Mouse (Mus musculus): ENCODE results near the gene Crispld2. TPM values are rescaled to one million over a fixed set of nuclear protein-coding genes. Genes with fewer than 3 reads are reported as not detected.

Gene Crispld2
- polyA plus RNA-seq, 1 experiment from 2014 or later: 4.4 TPM

DNA sequence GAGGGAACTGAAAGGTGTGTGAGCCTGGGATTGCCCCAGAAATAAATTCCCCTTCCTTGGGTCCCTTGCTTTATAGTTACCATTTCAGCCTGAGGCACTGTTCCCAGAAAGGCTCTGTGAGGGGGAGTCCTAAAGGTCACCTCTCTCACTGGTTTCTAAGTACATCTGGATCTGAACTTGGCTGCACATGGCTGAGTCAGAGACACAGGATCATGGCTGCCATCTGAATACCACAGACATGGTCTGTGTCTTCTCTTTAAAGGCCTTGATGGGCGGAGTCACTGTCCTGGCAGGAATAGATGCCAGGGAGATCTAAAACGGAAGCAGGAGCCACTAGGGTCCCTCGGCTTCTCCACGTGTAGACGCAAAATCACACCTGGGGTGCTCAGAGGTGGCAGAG is 38.2 kb downstream of the Crispld2 start:
- ATAC-seq (ENCODE audit: insufficient read depth): no peak
- Histone ChIP-seq H3K27ac (ENCODE audit: low read depth) (no peak overlapping the region), H3K9me3 (ENCODE audit: low read depth, low read length) (no peaks in the 10 kb centered on the region), H3K4me2 (no peak overlapping the region), H3K36me3 (ENCODE audit: insufficient read depth) (no peaks in the 10 kb centered on the region), H3K4me3 (ENCODE audit: low read depth, low read length) (no peak overlapping the region), H3K27me3 (ENCODE audit: insufficient read depth, low read length) (no peaks in the 10 kb centered on the region), H3K4me1 (ENCODE audit: insufficient read depth) (0 out of 2 replicates have a peak, but pooled peaks cover 3% of the 10 kb centered on the region), H3K9ac (no peak overlapping the region)
- no peak for DNase-seq
- no peak for TF ChIP-seq CTCF (IDR thresholded peaks at IDR 0.05; ENCODE audit: low read depth)
- WGBS: 61% methylated on average over 5 of the region's 5 CpGs

DNA sequence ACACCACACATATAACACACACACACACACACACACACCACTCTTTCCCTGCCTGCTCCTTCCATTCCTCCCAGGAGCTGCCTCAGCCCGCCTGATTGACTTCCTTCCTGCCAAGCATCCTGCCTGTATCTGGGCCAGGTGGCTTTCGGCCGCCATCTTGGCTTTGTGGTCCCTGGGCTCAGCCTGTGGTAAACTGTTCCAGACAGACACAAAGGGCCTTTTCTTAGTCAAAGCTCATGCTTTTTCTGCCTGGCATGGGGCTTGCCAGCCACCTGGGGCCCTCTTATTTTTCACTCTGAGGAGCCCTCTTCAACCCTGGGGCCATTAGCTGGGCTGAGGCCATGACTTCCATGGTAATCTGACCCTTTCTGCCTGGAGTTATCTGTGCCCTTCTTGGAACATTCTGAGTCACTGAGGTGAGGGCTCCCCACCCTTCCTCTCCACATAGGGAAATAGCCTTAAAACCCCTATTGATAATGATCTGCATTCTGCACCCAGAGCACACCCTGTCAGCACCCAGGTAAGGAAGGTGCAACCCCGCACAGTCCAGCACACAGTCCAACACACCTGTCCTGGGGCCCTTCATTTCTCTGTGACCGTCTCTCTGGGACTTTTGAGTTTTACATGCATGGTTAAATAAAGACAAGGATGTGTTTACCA is 40.4 kb downstream of the Crispld2 start:
- H3K9me3 ChIP-seq (ENCODE audit: low read depth, low read length): no peaks in the 10 kb centered on the region
- no peak overlapping the region for H3K9ac ChIP-seq
- no peak for TF ChIP-seq CTCF (IDR thresholded peaks at IDR 0.05; ENCODE audit: low read depth)
- H3K4me3 ChIP-seq (ENCODE audit: low read depth, low read length): no peak overlapping the region
- H3K4me1 ChIP-seq (ENCODE audit: insufficient read depth): 0 out of 2 replicates have a peak, but pooled peaks cover 3% of the 10 kb centered on the region
- no peak overlapping the region for H3K27ac ChIP-seq (ENCODE audit: low read depth)
- H3K4me2 ChIP-seq: no peak overlapping the region
- 92% methylated on average over 5 of the region's 5 CpGs for WGBS
- no peak for ATAC-seq (ENCODE audit: insufficient read depth)
- H3K36me3 ChIP-seq (ENCODE audit: insufficient read depth): no peaks in the 10 kb centered on the region
- no peak for DNase-seq
- no peaks in the 10 kb centered on the region for H3K27me3 ChIP-seq (ENCODE audit: insufficient read depth, low read length)

DNA sequence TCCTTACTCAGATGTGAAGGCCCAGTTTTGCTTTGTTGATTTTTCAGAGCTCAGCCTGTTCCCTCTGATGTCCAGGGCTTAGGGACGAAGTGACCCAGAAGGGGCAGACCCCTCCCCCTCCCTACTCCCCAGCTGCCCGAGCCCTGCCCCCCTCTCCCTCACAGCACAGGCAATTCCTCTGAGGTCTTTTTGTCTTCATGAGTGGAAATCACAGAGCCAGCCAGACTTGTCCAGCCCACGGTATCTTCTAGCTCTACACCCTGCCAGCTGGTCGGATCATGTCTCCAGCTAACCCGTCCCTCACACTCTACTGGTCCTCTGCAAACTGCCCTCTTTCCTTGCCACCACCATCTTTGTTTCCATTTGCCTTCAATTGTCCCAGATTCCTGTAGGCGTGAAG is 42.2 kb downstream of the Crispld2 start:
- Histone ChIP-seq H3K9me3 (ENCODE audit: low read depth, low read length) (no peaks in the 10 kb centered on the region), H3K4me3 (ENCODE audit: low read depth, low read length) (no peak overlapping the region), H3K4me1 (ENCODE audit: insufficient read depth) (0 out of 2 replicates have a peak, but pooled peaks cover 3% of the 10 kb centered on the region), H3K27ac (ENCODE audit: low read depth) (no peak overlapping the region), H3K4me2 (no peak overlapping the region), H3K36me3 (ENCODE audit: insufficient read depth) (no peaks in the 10 kb centered on the region), H3K9ac (no peak overlapping the region), H3K27me3 (ENCODE audit: insufficient read depth, low read length) (no peaks in the 10 kb centered on the region)
- WGBS: 34% methylated on average over 6 of the region's 6 CpGs
- ATAC-seq (ENCODE audit: insufficient read depth) (no peak), DNase-seq (no peak)
- no peak for TF ChIP-seq CTCF (IDR thresholded peaks at IDR 0.05; ENCODE audit: low read depth)

DNA sequence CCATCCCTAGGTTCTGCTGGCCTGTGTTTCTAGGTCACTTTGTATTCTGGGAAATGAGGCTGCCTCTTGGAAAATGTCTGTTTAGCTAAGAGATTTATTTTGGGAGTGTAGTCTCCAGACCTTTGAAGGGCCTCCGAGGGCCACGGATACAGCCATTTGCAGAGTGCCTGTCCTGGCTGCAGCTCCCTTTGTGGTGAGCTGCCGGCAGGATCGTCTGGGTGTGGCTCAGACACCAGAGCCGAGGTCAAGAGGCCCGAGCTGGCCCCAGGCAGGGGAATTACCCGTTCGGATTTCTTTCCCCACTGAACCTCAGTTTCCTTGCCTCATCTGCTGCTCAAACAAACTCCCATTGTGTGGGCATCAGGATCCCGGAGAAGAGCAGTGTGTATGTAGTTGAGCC is 43.9 kb downstream of the Crispld2 start:
- TF ChIP-seq CTCF (IDR thresholded peaks at IDR 0.05; ENCODE audit: low read depth): no peak
- H3K4me1 ChIP-seq (ENCODE audit: insufficient read depth): no peaks in the 10 kb centered on the region
- DNase-seq (no peak), ATAC-seq (ENCODE audit: insufficient read depth) (no peak)
- 17% methylated on average over 9 of the region's 9 CpGs for WGBS
- H3K27ac ChIP-seq (ENCODE audit: low read depth): no peak overlapping the region
- H3K27me3 ChIP-seq (ENCODE audit: insufficient read depth, low read length): no peaks in the 10 kb centered on the region
- no peak overlapping the region for H3K9ac ChIP-seq
- no peak overlapping the region for H3K4me2 ChIP-seq
- no peak overlapping the region for H3K4me3 ChIP-seq (ENCODE audit: low read depth, low read length)
- no peaks in the 10 kb centered on the region for H3K36me3 ChIP-seq (ENCODE audit: insufficient read depth)
- no peaks in the 10 kb centered on the region for H3K9me3 ChIP-seq (ENCODE audit: low read depth, low read length)

DNA sequence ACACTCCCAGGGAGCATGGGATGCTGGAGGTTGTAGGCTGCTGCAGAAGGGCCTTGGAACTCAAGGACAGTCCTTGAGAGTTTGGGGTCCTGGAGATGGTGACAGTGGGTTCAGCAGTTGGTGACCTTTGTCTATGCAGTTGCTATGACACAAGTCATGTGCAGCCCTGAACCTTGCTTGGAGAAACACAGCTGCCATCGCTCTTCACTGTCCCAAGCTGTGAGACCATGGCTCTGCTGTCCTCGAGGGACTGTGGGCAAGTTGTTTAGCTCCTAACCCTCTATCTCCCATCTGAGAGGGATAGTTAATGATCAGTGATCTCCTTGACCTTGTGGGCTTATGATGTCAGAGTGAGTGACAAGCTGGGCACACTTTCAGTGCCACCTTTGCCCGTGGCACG is 44.3 kb downstream of the Crispld2 start:
- Histone ChIP-seq H3K4me1 (ENCODE audit: insufficient read depth) (no peaks in the 10 kb centered on the region), H3K27ac (ENCODE audit: low read depth) (no peak overlapping the region), H3K4me2 (no peak overlapping the region), H3K4me3 (ENCODE audit: low read depth, low read length) (no peak overlapping the region), H3K36me3 (ENCODE audit: insufficient read depth) (no peaks in the 10 kb centered on the region), H3K9me3 (ENCODE audit: low read depth, low read length) (no peaks in the 10 kb centered on the region), H3K27me3 (ENCODE audit: insufficient read depth, low read length) (no peaks in the 10 kb centered on the region), H3K9ac (no peak overlapping the region)
- ATAC-seq (ENCODE audit: insufficient read depth) (no peak), DNase-seq (no peak)
- 68% methylated on average over 4 of the region's 4 CpGs for WGBS
- no peak for TF ChIP-seq CTCF (IDR thresholded peaks at IDR 0.05; ENCODE audit: low read depth)

DNA sequence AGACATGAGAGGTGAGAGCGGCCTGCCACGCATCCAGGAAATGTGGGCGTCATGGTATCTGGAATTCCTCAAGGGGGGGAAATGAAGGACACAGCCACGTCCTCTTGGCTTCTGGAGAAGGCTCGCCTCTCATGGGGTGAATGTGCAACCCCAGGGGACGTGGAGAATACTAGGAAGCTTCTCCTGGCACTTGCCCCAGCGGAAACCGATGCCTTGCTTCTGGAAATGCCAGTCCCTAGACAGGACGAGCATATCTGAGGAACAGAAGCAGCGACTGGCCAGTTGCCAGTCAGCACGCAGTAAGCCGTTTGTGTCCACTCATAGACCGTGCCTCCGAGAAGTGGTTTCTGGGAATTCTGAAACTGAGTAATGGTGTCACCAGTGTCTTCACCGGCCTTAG is 45.0 kb downstream of the Crispld2 start:
- H3K4me2 ChIP-seq: no peak overlapping the region
- no peaks in the 10 kb centered on the region for H3K36me3 ChIP-seq (ENCODE audit: insufficient read depth)
- H3K27ac ChIP-seq (ENCODE audit: low read depth): no peak overlapping the region
- WGBS: 68% methylated on average over 15 of the region's 15 CpGs
- no peaks in the 10 kb centered on the region for H3K27me3 ChIP-seq (ENCODE audit: insufficient read depth, low read length)
- no peak overlapping the region for H3K4me3 ChIP-seq (ENCODE audit: low read depth, low read length)
- peak; percentile 37 for DNase-seq
- no peak overlapping the region for H3K9ac ChIP-seq
- TF ChIP-seq CTCF (IDR thresholded peaks at IDR 0.05; ENCODE audit: low read depth): no peak
- ATAC-seq (ENCODE audit: insufficient read depth): no peak
- H3K9me3 ChIP-seq (ENCODE audit: low read depth, low read length): no peaks in the 10 kb centered on the region
- H3K4me1 ChIP-seq (ENCODE audit: insufficient read depth): no peaks in the 10 kb centered on the region

DNA sequence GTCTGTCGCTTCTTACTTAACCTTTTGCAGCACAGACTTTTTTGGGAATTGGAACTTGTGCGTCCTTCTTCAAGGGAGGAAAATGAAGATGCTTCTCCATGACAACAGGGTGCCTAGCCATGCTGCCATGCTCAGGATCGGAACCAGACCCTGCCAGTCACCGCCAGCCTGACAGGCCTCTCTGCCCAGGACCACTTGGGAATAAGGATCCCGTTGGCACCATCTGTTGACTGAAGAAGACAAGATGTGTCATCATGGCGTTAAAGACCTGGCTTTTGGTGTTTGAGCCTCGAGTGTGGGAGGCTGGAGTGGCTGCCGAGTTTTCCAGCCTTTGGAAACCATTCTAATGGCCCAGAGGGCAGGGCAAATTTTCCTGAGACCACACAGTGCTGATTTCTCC is 45.4 kb downstream of the Crispld2 start:
- H3K36me3 ChIP-seq (ENCODE audit: insufficient read depth): no peaks in the 10 kb centered on the region
- 78% methylated on average over 8 of the region's 8 CpGs for WGBS
- H3K4me3 ChIP-seq (ENCODE audit: low read depth, low read length): no peak overlapping the region
- no peak for DNase-seq
- no peak for TF ChIP-seq CTCF (IDR thresholded peaks at IDR 0.05; ENCODE audit: low read depth)
- no peak overlapping the region for H3K4me2 ChIP-seq
- ATAC-seq (ENCODE audit: insufficient read depth): no peak
- H3K4me1 ChIP-seq (ENCODE audit: insufficient read depth): no peaks in the 10 kb centered on the region
- no peaks in the 10 kb centered on the region for H3K9me3 ChIP-seq (ENCODE audit: low read depth, low read length)
- H3K27ac ChIP-seq (ENCODE audit: low read depth): no peak overlapping the region
- no peaks in the 10 kb centered on the region for H3K27me3 ChIP-seq (ENCODE audit: insufficient read depth, low read length)
- H3K9ac ChIP-seq: no peak overlapping the region
